Mouse (Mus musculus): ENCODE results near the gene Chsy1. TPM values are rescaled to one million over a fixed set of nuclear protein-coding genes. Genes with fewer than 3 reads are reported as not detected.
"Not testable (repeated sequence)": the region's sequence is repeated elsewhere in the genome, so short reads cannot be mapped to it uniquely, and the experiment has no call there.

Gene Chsy1
- polyA plus RNA-seq, 1 experiment from 2014 or later: 29.3 TPM

GRCm38 (mm10) chr7:66185370-66185769 is 76.1 kb downstream of the Chsy1 start:
- Histone ChIP-seq H3K27ac (ENCODE audit: low read length) (no peak overlapping the region), H3K4me1 (ENCODE audit: control insufficient read depth, insufficient read depth, low read length) (no peaks in the 10 kb centered on the region), H3K36me3 (ENCODE audit: control insufficient read depth, insufficient read depth, low read length) (no peaks in the 10 kb centered on the region), H3K4me2 (replicated peaks; ENCODE audit: low read depth, low read length) (no peak overlapping the region), H3K9me3 (ENCODE audit: control insufficient read depth, low read depth, low read length) (no peaks in the 10 kb centered on the region), H3K27me3 (ENCODE audit: control insufficient read depth, insufficient read depth, low read length) (no peaks in the 10 kb centered on the region), H3K9ac (replicated peaks; ENCODE audit: low read depth, low read length) (no peak overlapping the region), H3K4me3 (ENCODE audit: low read depth, low read length) (no peak overlapping the region)
- 88% methylated on average over 5 of the region's 5 CpGs for WGBS
- no peak for ATAC-seq (ENCODE audit: insufficient number of reproducible peaks, insufficient read depth, low FRiP score, low read depth)

DNA sequence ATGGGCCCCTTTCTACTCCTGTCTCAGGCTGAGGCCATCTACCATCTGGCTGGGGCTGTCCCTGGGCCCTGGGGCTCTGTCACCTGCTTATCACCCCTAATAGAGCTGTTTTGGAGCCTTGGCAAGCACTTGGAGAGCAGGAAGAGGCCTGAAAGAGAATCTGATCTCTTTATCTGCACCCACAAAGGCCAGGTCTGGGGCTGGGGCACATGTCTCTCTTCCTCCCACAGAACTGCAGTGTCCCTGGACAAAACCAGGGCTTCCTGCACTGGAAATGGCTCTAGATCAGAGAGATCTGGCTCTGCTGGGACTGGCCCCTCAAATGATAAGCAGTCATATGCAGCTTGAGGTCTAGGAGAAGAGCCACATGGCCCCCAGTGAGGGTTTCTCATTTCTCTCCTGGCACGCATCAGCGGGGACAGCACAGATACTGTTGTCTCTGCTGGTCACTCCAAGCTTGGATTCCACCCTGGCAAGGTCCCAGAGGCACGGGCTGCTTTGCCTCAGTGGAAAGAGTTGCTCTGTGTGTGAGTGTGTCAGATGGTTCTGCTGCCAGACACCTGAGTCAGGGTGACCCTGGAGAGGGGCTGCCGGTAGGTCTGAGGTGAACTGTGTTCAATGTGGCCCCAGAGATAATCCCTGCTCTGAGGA is 78.4 kb downstream of the Chsy1 start:
- Histone ChIP-seq H3K27ac (ENCODE audit: low read length) (no peak overlapping the region), H3K36me3 (ENCODE audit: control insufficient read depth, insufficient read depth, low read length) (no peaks in the 10 kb centered on the region), H3K27me3 (ENCODE audit: control insufficient read depth, insufficient read depth, low read length) (no peaks in the 10 kb centered on the region), H3K9me3 (ENCODE audit: control insufficient read depth, low read depth, low read length) (no peaks in the 10 kb centered on the region), H3K9ac (replicated peaks; ENCODE audit: low read depth, low read length) (no peak overlapping the region), H3K4me1 (ENCODE audit: control insufficient read depth, insufficient read depth, low read length) (no peaks in the 10 kb centered on the region), H3K4me2 (replicated peaks; ENCODE audit: low read depth, low read length) (no peak overlapping the region), H3K4me3 (ENCODE audit: low read depth, low read length) (no peak overlapping the region)
- WGBS: 87% methylated on average over 4 of the region's 4 CpGs
- no peak for ATAC-seq (ENCODE audit: insufficient number of reproducible peaks, insufficient read depth, low FRiP score, low read depth)

DNA sequence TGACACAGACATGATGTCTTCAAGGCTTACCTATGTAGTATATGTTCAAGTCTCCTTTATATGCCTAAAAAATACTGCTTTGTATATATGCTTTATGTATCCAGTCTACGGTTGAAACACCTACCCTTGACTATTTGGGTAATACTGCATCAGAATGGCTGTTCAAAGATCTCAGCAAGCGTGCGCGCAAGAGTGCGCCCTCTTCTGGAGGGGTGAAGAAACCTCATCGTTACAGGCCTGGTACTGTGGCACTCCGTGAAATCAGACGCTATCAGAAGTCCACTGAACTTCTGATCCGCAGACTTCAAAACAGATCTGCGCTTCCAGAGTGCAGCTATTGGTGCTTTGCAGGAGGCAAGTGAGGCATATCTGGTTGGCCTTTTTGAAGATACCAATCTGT is 81.1 kb downstream of the Chsy1 start:
- H3K4me1 ChIP-seq (ENCODE audit: control insufficient read depth, insufficient read depth, low read length); H3K27me3 ChIP-seq (ENCODE audit: control insufficient read depth, insufficient read depth, low read length); H3K36me3 ChIP-seq (ENCODE audit: control insufficient read depth, insufficient read depth, low read length); H3K9ac ChIP-seq (replicated peaks; ENCODE audit: low read depth, low read length); ATAC-seq (ENCODE audit: insufficient number of reproducible peaks, insufficient read depth, low FRiP score, low read depth); H3K4me3 ChIP-seq (ENCODE audit: low read depth, low read length); H3K27ac ChIP-seq (ENCODE audit: low read length); H3K9me3 ChIP-seq (ENCODE audit: control insufficient read depth, low read depth, low read length); H3K4me2 ChIP-seq (replicated peaks; ENCODE audit: low read depth, low read length): not testable (repeated sequence)
- 86% methylated on average over 10 of the region's 10 CpGs for WGBS

GRCm38 (mm10) chr7:66194511-66194910 is 85.2 kb downstream of the Chsy1 start:
- no peaks in the 10 kb centered on the region for H3K27me3 ChIP-seq (ENCODE audit: control insufficient read depth, insufficient read depth, low read length)
- H3K36me3 ChIP-seq (ENCODE audit: control insufficient read depth, insufficient read depth, low read length): no peaks in the 10 kb centered on the region
- H3K9ac ChIP-seq (replicated peaks; ENCODE audit: low read depth, low read length): no peak overlapping the region
- peaks cover 2% of the 10 kb centered on the region; the same call in 1 of the 2 replicates for H3K4me1 ChIP-seq (ENCODE audit: control insufficient read depth, insufficient read depth, low read length)
- ATAC-seq (ENCODE audit: insufficient number of reproducible peaks, insufficient read depth, low FRiP score, low read depth): no peak
- no peak overlapping the region for H3K4me3 ChIP-seq (ENCODE audit: low read depth, low read length)
- H3K4me2 ChIP-seq (replicated peaks; ENCODE audit: low read depth, low read length): no peak overlapping the region
- no peak overlapping the region for H3K27ac ChIP-seq (ENCODE audit: low read length)
- no peaks in the 10 kb centered on the region for H3K9me3 ChIP-seq (ENCODE audit: control insufficient read depth, low read depth, low read length)
- 79% methylated on average over 3 of the region's 3 CpGs for WGBS

DNA sequence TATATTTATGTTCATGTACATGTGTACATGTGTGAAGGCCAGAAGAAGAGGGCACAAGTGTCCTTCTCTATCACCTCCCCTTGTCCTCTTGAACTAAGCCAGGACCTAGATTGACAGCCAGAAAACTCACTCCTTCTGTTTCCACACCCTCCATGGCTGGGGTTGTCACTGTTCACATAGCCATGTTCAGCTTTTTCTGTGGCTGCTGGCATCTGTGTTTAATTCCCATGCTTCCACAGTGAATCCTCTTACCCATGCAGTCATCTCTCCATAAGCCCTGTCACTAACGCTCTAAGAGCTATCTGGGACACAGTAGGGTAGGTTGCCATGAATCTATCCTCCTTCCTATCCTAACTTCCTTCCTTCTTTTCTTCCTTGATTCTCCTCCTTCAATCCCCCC is 86.6 kb downstream of the Chsy1 start:
- no peaks in the 10 kb centered on the region for H3K36me3 ChIP-seq (ENCODE audit: control insufficient read depth, insufficient read depth, low read length)
- WGBS: 91% methylated on average over 1 of the region's 1 CpGs
- H3K4me1 ChIP-seq (ENCODE audit: control insufficient read depth, insufficient read depth, low read length): peaks cover 4% of the 10 kb centered on the region; the same call in 1 of the 2 replicates
- no peak overlapping the region for H3K27ac ChIP-seq (ENCODE audit: low read length)
- no peaks in the 10 kb centered on the region for H3K9me3 ChIP-seq (ENCODE audit: control insufficient read depth, low read depth, low read length)
- no peak for ATAC-seq (ENCODE audit: insufficient number of reproducible peaks, insufficient read depth, low FRiP score, low read depth)
- no peak overlapping the region for H3K4me3 ChIP-seq (ENCODE audit: low read depth, low read length)
- H3K27me3 ChIP-seq (ENCODE audit: control insufficient read depth, insufficient read depth, low read length): no peaks in the 10 kb centered on the region
- no peak overlapping the region for H3K9ac ChIP-seq (replicated peaks; ENCODE audit: low read depth, low read length)
- no peak overlapping the region for H3K4me2 ChIP-seq (replicated peaks; ENCODE audit: low read depth, low read length)

DNA sequence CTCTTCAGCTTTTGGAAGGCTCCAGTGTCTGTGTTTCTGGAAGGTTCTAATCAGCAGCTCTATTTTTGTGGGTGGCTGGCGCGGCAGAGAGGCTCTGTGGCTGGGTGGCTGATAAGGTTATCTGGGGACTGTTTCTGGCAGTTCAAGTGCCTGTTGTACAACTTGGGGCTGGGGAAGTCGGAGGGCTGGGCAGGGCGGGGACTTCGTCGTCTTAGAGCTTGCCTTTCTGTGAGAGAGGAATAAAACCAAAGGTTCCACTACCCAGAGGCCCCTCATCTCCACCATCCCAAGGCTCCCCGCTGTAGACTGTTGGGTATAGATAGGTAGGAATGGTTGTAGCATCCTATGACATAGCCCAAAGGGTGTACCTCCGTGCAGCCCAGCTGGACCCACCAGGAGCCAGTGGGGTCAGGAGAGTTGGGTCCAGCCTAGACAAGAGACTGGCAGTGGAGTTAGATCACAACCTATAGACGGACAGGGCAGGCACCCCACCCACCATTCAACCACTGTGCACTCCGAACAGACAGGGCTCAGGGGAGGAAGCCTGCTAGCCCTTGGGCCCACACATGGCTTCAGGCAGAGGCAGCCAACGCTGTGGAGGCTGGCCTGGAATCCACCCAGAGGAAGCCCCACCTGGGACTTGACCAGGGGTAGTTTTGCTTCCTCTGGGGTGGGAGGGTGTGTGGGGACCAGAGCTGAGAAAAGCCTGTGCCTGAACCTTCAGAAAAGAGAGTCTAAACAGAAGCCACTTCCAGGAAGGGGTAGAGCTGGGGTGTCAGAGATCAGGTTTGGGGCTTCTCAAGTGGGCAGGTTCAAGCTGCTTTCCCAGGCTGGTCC is 87.5 kb downstream of the Chsy1 start:
- H3K4me3 ChIP-seq (ENCODE audit: low read depth, low read length): no peak overlapping the region
- H3K27me3 ChIP-seq (ENCODE audit: control insufficient read depth, insufficient read depth, low read length): no peaks in the 10 kb centered on the region
- 63% methylated on average over 11 of the region's 11 CpGs for WGBS
- peak; percentile 75; the same call in 1 of the 2 replicates for ATAC-seq (ENCODE audit: insufficient number of reproducible peaks, insufficient read depth, low FRiP score, low read depth)
- no peaks in the 10 kb centered on the region for H3K36me3 ChIP-seq (ENCODE audit: control insufficient read depth, insufficient read depth, low read length)
- H3K4me1 ChIP-seq (ENCODE audit: control insufficient read depth, insufficient read depth, low read length): peaks cover 4% of the 10 kb centered on the region; the same call in 1 of the 2 replicates
- H3K9me3 ChIP-seq (ENCODE audit: control insufficient read depth, low read depth, low read length): no peaks in the 10 kb centered on the region
- no peak overlapping the region for H3K9ac ChIP-seq (replicated peaks; ENCODE audit: low read depth, low read length)
- no peak overlapping the region for H3K4me2 ChIP-seq (replicated peaks; ENCODE audit: low read depth, low read length)
- H3K27ac ChIP-seq (ENCODE audit: low read length): no peak overlapping the region

- ATAC-seq (ENCODE audit: insufficient number of reproducible peaks, insufficient read depth, low FRiP score, low read depth): no peak
- Histone ChIP-seq H3K4me3 (ENCODE audit: low read depth, low read length) (no peak overlapping the region), H3K4me2 (replicated peaks; ENCODE audit: low read depth, low read length) (no peak overlapping the region), H3K27me3 (ENCODE audit: control insufficient read depth, insufficient read depth, low read length) (no peaks in the 10 kb centered on the region), H3K4me1 (ENCODE audit: control insufficient read depth, insufficient read depth, low read length) (peaks cover 4% of the 10 kb centered on the region; the same call in 1 of the 2 replicates), H3K9me3 (ENCODE audit: control insufficient read depth, low read depth, low read length) (no peaks in the 10 kb centered on the region), H3K36me3 (ENCODE audit: control insufficient read depth, insufficient read depth, low read length) (no peaks in the 10 kb centered on the region), H3K9ac (replicated peaks; ENCODE audit: low read depth, low read length) (no peak overlapping the region), H3K27ac (ENCODE audit: low read length) (no peak overlapping the region)
- WGBS: 79% methylated on average over 10 of the region's 10 CpGs
These were observed 89.1 kb downstream of the Chsy1 start for GRCm38 (mm10) chr7:66198416-66198815.

GRCm38 (mm10) chr7:66199391-66199831 is 90.1 kb downstream of the Chsy1 start:
- H3K36me3 ChIP-seq (ENCODE audit: control insufficient read depth, insufficient read depth, low read length): no peaks in the 10 kb centered on the region
- no peak overlapping the region for H3K9ac ChIP-seq (replicated peaks; ENCODE audit: low read depth, low read length)
- no peaks in the 10 kb centered on the region for H3K27me3 ChIP-seq (ENCODE audit: control insufficient read depth, insufficient read depth, low read length)
- H3K27ac ChIP-seq (ENCODE audit: low read length): no peak overlapping the region
- WGBS: 69% methylated on average over 5 of the region's 5 CpGs
- no peaks in the 10 kb centered on the region; the same call in 1 of the 2 replicates for H3K9me3 ChIP-seq (ENCODE audit: control insufficient read depth, low read depth, low read length)
- ATAC-seq (ENCODE audit: insufficient number of reproducible peaks, insufficient read depth, low FRiP score, low read depth): no peak
- H3K4me3 ChIP-seq (ENCODE audit: low read depth, low read length): no peak overlapping the region
- peaks cover 4% of the 10 kb centered on the region; the same call in 1 of the 2 replicates for H3K4me1 ChIP-seq (ENCODE audit: control insufficient read depth, insufficient read depth, low read length)
- no peak overlapping the region for H3K4me2 ChIP-seq (replicated peaks; ENCODE audit: low read depth, low read length)

All from stomach, embryonic 14.5 days (tissue).